Mouse (Mus musculus): Measurements from ENCODE around the gene Prdm4.

Prdm4 gene

DNA sequence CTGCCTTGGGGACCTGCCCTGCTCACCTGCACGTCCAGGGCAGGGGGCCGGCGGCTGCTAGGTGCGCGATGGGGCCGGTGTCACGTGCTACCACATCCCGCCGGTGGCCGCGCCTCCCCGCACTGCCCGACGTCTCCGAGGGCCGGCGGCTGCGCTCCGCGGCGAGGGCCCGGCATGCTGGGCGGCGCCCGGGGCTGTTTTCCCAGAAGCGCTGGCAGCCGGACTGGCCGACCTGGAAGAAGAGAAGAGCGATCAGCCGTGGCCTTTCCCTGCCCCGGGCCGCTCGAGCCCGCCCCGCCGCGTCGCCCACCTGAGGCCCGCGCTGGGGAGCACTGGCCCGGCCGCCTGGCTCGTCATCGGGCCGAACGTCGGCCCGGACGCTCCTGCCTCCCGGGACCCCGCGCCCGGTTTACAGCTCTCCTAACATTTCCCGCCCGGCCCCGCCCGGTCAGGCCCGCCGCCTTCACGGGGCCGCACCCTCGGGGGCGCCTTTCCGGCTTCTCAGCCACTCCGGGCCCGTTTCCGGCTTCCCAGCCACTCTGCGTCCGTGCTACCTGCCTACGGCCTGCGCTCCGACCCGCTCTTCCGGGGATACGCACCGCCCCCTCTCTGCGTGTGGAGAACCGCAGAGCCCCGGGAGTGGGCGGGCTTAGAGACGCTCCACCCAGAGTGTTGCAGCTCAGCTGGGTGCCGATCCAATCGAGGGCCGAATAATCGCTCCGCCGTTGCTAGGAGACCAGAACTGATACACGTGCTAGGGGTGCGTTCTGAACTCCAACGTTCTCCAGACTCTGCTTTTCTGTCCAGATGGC is at the start of gene Prdm4:
TSS of gene Prdm4 (minus strand) at position 645 of the 812 bp plus-strand sequence.
- in situ Hi-C loops (cut with MboI, MseI) = no loop called here

DNA sequence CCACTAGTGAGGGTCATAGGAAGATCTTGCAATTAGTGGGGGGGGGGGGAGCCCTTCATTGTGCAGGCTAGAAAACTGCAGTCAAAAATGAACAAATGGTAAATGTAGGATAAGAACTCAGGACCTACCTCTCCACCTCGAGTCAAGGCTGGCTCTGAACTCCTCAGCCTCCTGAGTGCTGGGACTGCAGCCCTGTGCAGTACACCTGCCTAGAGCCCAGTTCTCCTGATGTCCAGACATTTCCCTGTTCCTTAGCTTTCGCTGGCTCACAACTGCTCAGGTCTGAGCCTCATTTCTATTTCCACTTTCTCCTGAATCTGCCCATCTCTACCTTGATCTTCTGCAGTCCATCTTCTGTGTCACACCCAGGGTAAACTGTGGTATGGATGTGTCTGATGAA is 49.5 kb upstream of the Prdm4 start:
- in situ Hi-C loops (cut with MboI, MseI) = loop anchor here (5.0 to 10.0 kb wide), 2 partner anchors 48 to 91 kb away; partner anchors contain the start of gene Bpifc (in 1 of the 2)

DNA sequence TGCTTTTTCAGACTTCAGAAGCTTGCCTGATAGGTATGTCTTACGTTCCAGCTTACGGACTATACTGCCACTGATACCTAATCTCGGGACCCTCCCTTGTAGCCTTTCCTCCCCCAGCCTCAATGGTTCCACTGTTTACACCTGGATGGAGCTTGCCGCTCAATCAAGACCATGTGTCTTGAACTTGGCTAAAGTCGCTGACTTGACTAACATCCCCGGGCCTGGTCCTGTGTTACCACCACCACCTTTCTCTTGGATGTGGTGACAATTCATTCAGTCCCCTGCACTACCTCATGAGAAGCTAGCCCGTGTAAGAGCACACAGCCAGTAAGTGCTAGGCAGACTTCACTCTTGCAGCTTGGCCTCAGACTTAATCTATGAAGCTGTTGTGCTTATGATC is 47.4 kb upstream of the Prdm4 start:
- in situ Hi-C loops (cut with MboI, MseI) = loop anchor here in 1 of 2 experiments (10.0 kb wide), 1 partner anchor 50 kb away; the partner anchor contains the start of gene Bpifc

DNA sequence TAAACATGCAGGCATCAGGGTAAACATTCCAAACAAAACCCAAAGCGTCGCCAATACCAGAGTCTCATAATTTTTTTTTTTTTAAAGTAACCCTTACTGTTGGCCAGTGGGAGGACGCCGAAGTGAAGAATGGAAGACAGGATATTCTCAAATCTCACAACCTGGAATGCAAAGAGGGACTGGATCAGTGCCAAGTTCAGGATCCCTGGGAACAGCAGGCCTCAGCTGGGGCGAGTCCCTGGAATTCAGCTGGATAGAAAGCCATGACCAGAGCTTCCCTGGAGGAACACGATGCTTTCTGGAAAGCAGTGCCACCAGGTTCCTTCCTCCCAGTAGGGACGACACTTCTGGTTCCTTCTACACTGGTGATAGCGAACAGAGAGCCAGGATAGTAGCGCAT is 46.0 kb upstream of the Prdm4 start:
- in situ Hi-C loops (cut with MboI, MseI) = loop anchor here in 1 of 2 experiments (10.0 kb wide), 1 partner anchor 52 kb away; the partner anchor contains the start of gene Bpifc

DNA sequence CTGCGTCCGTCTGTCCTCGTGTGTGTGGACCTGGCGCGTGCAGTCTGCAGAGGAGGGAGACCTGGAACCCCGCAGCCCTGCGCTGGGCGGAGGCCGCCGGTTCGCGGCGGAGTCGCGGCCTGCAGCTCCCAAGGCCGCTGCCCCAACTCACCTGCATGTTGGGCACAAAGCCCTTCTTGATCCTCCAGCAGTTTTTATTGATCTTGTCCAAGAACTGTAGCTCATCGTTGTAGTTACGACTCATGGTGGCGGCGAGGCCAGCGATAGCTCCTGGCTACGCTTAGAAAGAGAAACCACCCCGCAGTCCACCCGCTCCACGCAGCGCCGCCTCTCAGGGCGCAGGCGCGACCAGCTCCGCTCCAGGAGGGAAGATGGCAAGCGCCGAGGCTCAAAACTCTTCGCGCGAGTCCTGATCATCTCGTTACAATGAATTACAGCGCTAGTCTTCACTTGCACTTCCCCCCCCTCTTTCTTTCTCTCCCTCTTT is 40.6 kb upstream of the Prdm4 start, which contains the start of gene Rtcb:
TSS of gene Rtcb (minus strand) at position 360 of the 487 bp plus-strand sequence.
- in situ Hi-C loops (cut with MboI, MseI) = loop anchor here in 1 of 2 experiments (5.0 kb wide), 2 partner anchors 35 to 85 kb away; no protein-coding TSS in a partner anchor

DNA sequence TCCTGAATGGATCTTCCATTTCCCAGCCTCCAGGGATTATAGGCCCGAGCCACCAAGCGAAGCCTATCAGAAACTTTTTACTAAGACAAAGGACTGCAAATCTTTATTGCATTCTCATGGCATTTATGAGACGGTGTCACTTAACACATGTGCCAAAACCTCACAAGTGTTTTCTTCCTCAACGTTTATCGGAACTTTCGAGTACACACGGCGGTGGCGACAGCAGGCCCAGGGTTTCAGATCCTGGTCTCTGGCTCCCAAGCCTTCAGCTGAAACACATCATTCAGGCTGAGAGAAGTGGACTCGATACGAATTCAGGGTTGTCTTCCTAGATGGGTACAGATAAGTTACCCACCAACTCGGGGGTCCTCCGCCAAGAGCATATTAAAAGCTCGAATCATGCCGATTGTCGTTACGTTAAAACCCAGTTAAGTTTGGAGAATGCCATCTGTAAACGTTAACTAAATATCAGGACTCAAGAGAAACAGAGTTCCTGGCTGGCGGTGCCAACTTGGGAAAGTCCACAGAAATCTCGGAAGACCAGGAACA is 40.0 kb upstream of the Prdm4 start:
- in situ Hi-C loops (cut with MboI, MseI) = loop anchor here in 1 of 2 experiments (5.0 kb wide), 2 partner anchors 35 to 85 kb away; no protein-coding TSS in a partner anchor

DNA sequence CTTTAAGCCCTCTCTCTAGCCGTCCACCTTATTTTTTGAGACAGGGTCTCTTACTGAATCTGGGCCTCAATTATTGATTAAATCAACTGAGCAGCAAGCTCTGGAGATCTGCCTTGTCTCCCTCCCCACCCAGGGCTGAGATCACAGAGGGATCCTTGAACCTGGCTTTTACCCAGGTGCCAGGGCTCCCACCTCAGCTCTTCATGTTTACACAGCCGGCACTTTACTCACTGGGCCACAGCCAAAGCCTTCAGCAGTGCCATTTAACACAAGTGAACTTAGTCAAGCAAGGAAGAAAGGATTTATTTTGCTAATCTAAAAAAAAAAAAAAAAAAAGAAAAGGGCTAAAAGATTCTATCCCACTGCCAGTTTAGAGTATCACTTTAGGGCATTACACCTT is 37.5 kb upstream of the Prdm4 start:
- in situ Hi-C loops (cut with MboI, MseI) = no loop called here

DNA sequence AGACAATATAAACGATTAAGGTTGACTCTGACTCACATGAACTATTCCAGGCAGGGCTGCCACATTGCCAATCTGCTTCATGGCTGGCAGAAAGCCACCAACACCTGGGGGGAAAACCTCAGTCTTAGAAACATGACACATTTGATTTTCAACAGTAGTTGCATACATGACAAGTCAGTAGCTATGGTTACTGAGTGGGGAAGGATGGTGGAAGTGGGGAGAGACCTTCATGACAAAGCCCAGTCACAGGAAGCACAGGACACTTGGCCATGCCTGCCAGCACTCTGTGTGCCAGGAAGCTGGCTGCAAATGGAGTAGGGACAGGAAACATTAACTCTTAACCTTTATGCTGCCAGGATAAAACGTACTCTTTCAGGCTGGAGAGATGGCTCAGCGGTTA is 36.5 kb upstream of the Prdm4 start:
- in situ Hi-C loops (cut with MboI, MseI) = no loop called here

DNA sequence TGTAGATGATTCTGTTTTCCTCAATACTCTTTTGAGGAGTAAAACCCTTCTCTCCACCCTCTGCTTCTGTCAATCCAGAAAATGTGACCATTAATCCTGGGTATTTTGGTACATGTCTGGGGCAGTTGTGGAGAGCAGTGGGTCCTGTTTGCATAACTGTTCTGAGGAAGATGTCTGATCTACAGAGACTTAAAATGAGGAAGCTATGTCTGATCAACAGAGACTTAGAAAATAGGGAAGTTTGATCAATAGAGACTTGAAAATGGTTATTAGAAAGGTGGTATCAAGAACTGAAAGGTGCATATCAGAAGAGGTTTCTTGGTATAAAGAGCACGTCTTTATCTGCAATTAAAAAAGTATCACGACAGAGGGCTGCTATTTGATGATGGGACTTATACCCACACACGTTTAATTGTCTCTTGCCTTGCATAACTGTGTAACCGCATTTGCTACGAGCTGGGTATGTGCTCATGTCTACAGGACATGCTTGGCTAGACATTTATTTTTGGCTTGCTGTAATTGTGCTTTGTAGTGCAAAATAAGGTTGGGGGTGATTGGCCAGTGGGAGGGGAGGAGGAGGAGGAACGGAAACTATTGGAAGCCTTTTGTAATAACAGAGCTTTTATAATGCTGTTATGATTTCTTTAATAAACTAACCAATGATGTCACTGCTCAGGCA is 35.0 kb upstream of the Prdm4 start:
- in situ Hi-C loops (cut with MboI, MseI) = no loop called here

DNA sequence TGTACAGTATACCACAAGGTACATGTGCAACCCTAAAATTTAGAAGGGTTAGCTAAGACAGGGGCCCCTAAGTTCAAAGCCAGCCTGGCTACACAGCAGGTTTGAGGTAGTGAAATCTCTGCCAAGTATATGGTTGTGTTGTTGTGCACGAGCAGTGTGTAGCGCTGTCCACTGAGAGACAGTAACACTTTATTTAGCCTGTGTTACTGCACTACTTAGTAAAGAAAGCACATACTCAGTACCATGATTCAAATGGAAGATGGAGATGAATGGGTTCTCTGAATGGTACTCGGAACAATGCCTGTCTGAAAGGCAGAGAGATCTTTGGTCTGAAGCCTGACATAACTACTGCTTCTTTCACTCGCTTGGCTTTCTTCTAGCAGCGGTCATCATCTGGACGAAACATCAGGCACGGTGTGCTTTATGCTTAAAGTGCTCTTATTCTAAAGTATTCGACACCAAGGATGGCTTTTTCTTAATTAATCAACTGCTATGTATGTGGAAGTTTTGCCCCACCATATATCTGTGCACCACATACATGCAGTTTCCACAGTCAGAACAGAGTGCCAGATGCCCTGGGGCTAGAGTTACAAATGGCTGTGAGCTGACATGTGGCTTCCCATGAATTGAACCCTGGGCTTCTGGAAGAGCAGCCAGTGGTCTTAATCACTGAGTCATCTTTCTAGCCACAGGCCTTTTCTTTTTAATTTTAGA is 31.7 kb upstream of the Prdm4 start:
- in situ Hi-C loops (cut with MboI, MseI) = no loop called here

DNA sequence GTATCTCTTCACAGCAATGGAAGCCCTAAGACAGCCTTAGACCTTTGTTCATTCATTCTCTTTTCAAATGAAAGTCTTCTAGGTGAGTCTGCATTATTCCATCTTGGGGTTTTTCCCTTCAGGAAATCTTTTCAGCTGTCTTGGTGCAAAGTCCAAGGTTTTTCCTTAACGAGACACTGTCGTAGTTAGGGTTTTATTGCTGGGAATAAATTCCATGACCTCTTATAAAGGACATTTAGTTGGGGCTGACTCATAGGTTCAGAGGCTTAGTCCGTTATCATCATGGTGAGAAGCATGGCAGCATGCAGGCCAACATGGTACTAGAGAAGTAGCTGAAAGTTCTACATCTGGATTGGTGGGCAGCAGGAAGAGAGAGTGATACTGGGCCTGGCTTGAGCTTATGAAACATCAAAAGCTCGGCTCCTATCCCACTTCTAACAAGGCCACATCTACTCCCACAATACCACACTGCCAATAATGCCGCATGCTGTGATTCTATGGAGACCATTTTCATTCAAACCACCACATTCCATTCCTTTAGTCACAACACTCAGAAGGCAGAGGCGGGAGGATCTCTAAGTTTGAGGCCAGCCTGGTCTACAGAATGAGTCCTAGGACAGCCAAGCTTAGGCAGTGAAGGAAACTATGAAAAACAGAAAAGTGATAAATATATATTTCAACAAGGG is 19.5 kb upstream of the Prdm4 start:
- in situ Hi-C loops (cut with MboI, MseI) = no loop called here

DNA sequence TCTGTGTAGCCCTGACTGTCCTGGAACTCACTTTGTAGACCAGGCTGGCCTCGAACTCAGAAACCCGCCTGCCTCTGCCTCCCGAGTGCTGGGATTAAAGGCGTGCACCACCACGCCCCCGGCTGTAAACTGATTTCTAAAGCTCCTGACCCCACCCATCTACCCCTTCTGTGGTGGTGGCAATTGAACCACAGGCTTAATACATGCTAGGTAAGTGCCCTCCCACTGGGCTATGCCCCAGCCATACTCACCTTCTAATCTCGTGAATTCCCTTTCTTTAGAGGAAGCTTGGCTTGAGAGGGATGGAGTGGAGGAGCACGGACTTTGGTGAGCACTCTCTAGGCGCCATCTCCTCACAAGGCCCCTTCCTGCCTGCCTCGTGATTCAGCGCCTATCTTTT is 13.0 kb upstream of the Prdm4 start:
- in situ Hi-C loops (cut with MboI, MseI) = no loop called here

DNA sequence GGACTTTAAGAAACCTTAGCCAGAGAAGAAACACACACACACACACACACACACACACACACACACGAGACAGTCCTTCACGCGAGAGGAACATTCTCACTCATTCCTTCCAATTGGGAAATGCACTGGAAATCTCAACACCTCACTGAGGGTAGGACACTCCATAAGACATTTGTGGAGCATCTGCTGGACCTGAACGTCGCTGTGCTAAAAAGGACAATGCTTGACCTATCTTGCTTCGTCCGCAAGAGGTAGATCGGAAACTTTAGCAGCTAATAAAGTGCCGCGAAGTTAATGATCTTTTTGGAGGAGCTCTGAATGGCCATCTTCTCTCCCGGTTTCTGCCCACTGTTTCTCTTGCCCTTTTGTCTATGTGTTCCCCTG is 12.3 kb upstream of the Prdm4 start:
- in situ Hi-C loops (cut with MboI, MseI) = no loop called here

DNA sequence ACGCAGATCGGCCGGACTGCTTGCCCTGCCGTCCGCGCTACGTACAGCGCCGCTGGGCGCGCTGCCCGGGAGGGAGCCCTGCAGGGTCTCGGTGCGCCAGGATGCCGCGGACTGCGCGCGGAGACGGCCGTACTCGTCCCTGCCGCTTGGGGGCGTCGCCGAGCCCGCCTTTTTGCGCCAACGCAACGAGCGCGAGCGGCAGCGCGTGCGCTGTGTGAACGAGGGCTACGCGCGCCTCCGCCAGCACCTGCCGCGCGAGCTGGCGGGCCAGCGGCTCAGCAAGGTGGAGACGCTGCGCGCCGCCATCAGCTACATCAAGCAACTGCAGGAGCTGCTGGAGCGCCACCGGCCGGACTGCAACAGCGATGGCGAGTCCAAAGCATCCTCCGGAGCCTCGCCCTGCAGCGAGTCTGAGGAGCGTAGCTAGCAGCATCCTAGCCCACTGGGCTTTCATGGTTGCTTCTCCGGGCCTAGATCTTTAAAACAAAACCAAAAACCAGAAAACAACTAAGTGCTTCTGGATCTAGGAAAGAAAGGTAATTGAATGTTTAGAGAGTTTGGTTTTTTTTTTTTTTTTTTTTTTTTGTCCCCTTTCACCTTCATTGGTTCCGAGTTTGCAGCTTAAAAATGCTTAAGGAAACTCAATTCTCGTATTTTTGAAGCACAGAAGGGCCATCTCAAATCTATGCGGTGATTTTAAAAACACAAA is 11.7 kb upstream of the Prdm4 start:
- in situ Hi-C loops (cut with MboI, MseI) = no loop called here

DNA sequence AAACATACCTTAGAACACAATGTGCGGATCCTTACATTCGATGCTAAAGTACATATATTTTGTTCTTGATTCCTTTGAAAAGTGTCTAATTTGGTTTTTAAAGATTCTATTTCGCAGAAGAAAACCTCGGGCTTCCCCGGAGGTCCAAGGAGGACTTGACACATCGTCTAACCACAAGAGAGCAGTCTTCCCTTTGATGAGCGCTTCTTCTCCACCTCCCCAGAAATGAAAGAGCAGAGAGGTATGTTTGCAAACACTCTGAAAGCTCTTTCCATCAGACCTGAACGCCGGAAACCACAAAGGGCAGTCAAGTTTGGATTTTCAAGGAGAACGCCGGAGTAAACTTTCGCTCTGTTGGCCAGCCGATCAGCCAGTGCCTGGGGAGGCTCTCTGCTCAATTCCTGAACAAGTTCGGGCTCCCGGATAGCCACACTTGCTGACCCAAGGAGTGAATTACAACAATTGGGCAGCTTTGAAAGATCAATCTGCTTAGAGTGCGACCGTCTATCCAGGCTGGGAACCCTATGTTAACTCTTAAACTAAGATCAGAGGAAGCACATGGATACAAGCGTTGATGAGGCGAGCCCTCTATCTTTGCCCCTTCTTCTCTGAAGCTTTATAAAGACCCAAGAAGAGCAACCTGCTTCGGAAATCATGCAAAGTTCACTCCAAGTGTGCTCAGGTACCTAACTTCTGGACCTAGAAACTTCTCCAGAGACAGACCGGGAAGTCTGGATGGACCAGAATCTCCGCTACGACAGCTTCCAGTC is 10.9 kb upstream of the Prdm4 start, which contains the start of gene Ascl4:
TSS of gene Ascl4 (plus strand) at position 6 of the 770 bp plus-strand sequence.
- in situ Hi-C loops (cut with MboI, MseI) = no loop called here

DNA sequence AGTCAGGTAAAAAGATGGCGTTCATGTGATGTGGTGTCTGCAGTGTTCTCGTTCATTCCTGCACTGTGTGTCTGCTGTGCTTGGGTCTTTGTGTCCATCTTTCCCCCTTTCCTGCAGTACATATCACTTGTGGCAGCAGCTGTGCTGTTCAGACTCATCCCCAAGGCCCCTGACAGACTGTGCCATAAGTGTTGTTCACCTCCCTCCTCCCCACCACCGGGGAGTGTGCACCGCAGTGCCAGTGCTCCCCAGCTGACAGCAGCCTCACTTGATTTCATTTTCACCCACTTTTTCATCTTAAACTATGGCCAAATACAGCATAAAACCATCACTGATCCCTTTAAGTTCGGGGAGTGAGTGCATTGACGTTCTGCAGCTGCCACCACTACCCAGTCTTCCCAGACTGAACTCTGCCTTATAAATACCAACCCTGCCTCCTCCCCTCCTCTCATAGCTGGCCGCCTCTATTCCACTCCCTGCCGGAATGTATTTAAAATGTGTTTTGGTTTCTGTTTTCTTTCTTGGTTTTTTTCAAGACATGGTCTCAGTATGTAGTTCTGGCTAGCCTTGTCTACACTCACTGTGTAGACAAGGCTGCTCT is 37.0 kb downstream of the Prdm4 start:
- in situ Hi-C loops (cut with MboI, MseI) = no loop called here

DNA sequence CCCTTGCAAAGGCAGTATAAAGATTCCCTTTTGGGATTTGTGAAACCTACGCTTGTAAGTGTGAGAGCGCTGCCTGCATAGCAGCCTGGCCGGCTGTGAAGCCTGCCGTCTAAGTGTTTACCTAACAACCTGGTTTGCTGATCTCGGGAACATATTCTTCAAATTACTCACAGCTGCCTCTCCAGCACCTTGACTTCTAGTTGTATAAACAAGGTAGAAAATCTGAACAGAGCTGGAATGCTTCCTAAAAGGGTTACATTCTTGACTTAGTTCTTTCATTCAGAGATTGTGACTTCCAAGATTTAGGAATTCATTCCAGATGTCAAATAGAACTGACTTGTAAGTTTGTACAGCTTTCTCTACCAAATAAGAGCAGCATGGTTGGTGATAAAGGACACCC is 41.1 kb downstream of the Prdm4 start:
- in situ Hi-C loops (cut with MboI, MseI) = no loop called here

DNA sequence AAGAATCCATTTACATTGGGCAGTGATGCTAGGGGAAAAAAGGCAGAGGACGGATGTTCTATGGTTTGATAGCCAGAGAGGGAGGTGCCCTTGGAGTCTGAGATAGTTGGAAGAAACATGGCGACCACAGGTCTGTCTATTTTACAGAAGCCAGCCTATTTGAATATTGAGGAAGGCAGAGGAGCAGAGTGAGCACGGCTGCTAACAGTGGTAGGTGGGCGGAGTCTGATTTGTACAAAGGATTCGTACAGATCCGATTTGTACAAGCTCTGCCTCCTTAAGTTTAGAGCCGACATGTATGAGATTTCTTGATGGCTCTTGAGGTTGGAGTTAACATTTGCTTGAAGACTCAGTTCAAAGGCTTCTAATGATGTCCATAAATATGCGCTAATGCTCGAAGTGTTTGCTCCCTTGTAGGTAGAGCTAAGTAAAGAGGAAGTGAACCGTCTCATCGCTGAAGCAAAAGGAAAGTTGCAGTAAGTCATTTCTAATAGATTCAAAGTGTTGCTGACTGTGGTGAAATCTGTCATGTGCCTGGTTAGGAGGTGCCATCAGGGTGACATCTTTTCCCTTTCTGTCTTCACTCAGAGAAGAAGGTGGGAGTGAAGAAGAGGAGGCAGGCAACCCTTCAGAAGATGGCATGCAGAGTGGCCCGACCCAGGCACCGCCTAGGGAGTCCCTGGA is 42.9 kb downstream of the Prdm4 start:
- in situ Hi-C loops (cut with MboI, MseI) = loop anchor here in 1 of 2 experiments (5.0 kb wide), 1 partner anchor 83 kb away; the partner anchor contains the start of gene Rtcb

Data from T-helper 17 cell (primary cell).